Mouse (Mus musculus) liver, adult 2 months (tissue): ENCODE results near the gene Ak5. TPM values are rescaled to one million over a fixed set of nuclear protein-coding genes. Genes with fewer than 3 reads are reported as not detected.

Experiments
- DNase-seq: peaks from one replicate; pipeline ENCODE4 v3.0.0-alpha.2; 2011; ENCODE audit warnings: low read depth, low spot score; ENCODE audit errors: extremely low read depth
- H3K27ac ChIP-seq: fragments of 200-500 bp; replicated peaks from 2 replicates; pipeline ENCODE4 v1.5.1; 2012; ENCODE audit warnings: low read depth, mild to moderate bottlenecking, control low read depth, inconsistent platforms, low read length; ENCODE audit not compliant: insufficient read depth
- H3K27me3 ChIP-seq: fragments of 200-500 bp; 2 replicates; pipeline ENCODE4 v1.6.1; 2012; ENCODE audit warnings: mild to moderate bottlenecking, moderate library complexity, low read length, inconsistent platforms; ENCODE audit not compliant: control insufficient read depth, insufficient read depth
- H3K36me3 ChIP-seq: fragments of 200-500 bp; 2 replicates; pipeline ENCODE4 v1.6.1; 2012; ENCODE audit warnings: low read length, inconsistent platforms; ENCODE audit not compliant: control insufficient read depth, insufficient read depth
- H3K4me1 ChIP-seq: fragments of 200-500 bp; 2 replicates; pipeline ENCODE4 v1.6.1; 2011; ENCODE audit warnings: low read length; ENCODE audit not compliant: control insufficient read depth, insufficient read depth
- H3K4me3 ChIP-seq: fragments of 200-500 bp; 2 replicates; pipeline ENCODE4 v1.5.1; 2011; ENCODE audit warnings: low read depth, mild to moderate bottlenecking, control low read depth, low read length, moderate library complexity; ENCODE audit not compliant: insufficient read depth
- H3K79me2 ChIP-seq: fragments of 200-500 bp; 2 replicates; pipeline ENCODE4 v1.6.1; 2012; ENCODE audit warnings: inconsistent platforms, mild to moderate bottlenecking, low read length, moderate library complexity; ENCODE audit not compliant: control insufficient read depth, insufficient read depth
- H3K9ac ChIP-seq: fragments of 200-500 bp; 2 replicates; pipeline ENCODE4 v1.6.1; 2012; ENCODE audit warnings: low read depth, mild to moderate bottlenecking, control low read depth, inconsistent platforms, low read length
- CTCF ChIP-seq: fragments of 200-500 bp; IDR thresholded peaks from 2 replicates; pipeline ENCODE4 v1.5.1; 2011; ENCODE audit warnings: low read depth, low read length, control low read depth
- POLR2A ChIP-seq: fragments of 200-500 bp; IDR thresholded peaks from 2 replicates; pipeline ENCODE4 v1.6.1; 2011; ENCODE audit warnings: low read length, control low read depth; ENCODE audit not compliant: insufficient read depth; ENCODE audit errors: extremely low read depth
- WGBS: fragments of 180-500 bp; shearing (Covaris S2); methylation state at CpG from one replicate; pipeline ENCODE4 v1.1.7; 2018; 5-methylcytosine and 5-hydroxymethylcytosine counted together
- polyA plus RNA-seq: library from polyadenylated mRNA; depleted of rRNA; stranded (reverse); fragments of >200 nt; gene quantifications from 2 replicates; pipeline ENCODE4 v1.2.3, GENCODE M21; 2012
- total RNA-seq: library from RNA; depleted of rRNA; stranded (reverse); fragments of >200 nt; gene quantifications from 2 replicates; pipeline ENCODE4 v1.2.3, GENCODE M21; 2014

Ak5 gene
- total and polyA plus RNA-seq, 2 experiments: not detected

GRCm38 (mm10) chr3:152667356-152668211 lies 576 bp downstream of the Ak5 start:
- no peak overlapping the region for H3K27ac ChIP-seq
- peaks cover 8% of the 10 kb centered on the region for H3K27me3 ChIP-seq
- WGBS: under 1% methylated on average over 70 of the region's 82 CpGs
- TF ChIP-seq CTCF (no peak), POLR2A (no peak)
- H3K79me2 ChIP-seq: no peaks in the 10 kb centered on the region
- no peak for DNase-seq
- no peak overlapping the region for H3K9ac ChIP-seq
- H3K4me1 ChIP-seq: no peaks in the 10 kb centered on the region
- H3K36me3 ChIP-seq: no peaks in the 10 kb centered on the region
- H3K4me3 ChIP-seq: no peak overlapping the region

GRCm38 (mm10) chr3:152666991-152667355 lies 1.2 kb downstream of the Ak5 start:
- Histone ChIP-seq H3K27me3 (peaks cover 8% of the 10 kb centered on the region), H3K9ac (no peak overlapping the region), H3K4me1 (no peaks in the 10 kb centered on the region), H3K79me2 (no peaks in the 10 kb centered on the region), H3K36me3 (no peaks in the 10 kb centered on the region), H3K27ac (no peak overlapping the region), H3K4me3 (no peak overlapping the region)
- 3% methylated on average over 16 of the region's 16 CpGs for WGBS
- TF ChIP-seq POLR2A: no peak
- TF ChIP-seq CTCF: no peak
- DNase-seq: no peak

GRCm38 (mm10) chr3:152658592-152658991 lies 9.6 kb downstream of the Ak5 start:
- Histone ChIP-seq H3K79me2 (no peaks in the 10 kb centered on the region), H3K9ac (no peak overlapping the region), H3K4me1 (no peaks in the 10 kb centered on the region), H3K36me3 (no peaks in the 10 kb centered on the region), H3K4me3 (no peak overlapping the region), H3K27ac (no peak overlapping the region), H3K27me3 (no peaks in the 10 kb centered on the region)
- no peak for DNase-seq
- 82% methylated on average over 2 of the region's 2 CpGs for WGBS
- TF ChIP-seq POLR2A: no peak
- TF ChIP-seq CTCF: peak; percentile 4; the same call in 1 of the 2 replicates

- no peak overlapping the region for H3K9ac ChIP-seq
- TF ChIP-seq CTCF (no peak), POLR2A (no peak)
- WGBS: 77% methylated on average over 2 of the region's 2 CpGs
Observed at GRCm38 (mm10) chr3:152651991-152652390, 16.2 kb downstream of the Ak5 start.

GRCm38 (mm10) chr3:152644610-152645009 lies 23.6 kb downstream of the Ak5 start:
- H3K4me1 ChIP-seq: no peaks in the 10 kb centered on the region
- H3K4me3 ChIP-seq: no peak overlapping the region
- no peak for TF ChIP-seq CTCF
- TF ChIP-seq POLR2A: no peak
- no peaks in the 10 kb centered on the region; the same call in 1 of the 2 replicates for H3K27me3 ChIP-seq
- WGBS: 93% methylated on average over 5 of the region's 5 CpGs
- no peaks in the 10 kb centered on the region for H3K79me2 ChIP-seq
- DNase-seq: no peak
- H3K36me3 ChIP-seq: no peaks in the 10 kb centered on the region
- H3K27ac ChIP-seq: no peak overlapping the region
- no peak overlapping the region for H3K9ac ChIP-seq

More at GRCm38 (mm10) chr3:152651991-152652390, 16.2 kb downstream of the Ak5 start:
- no peak for DNase-seq
- Histone ChIP-seq H3K4me1 (no peaks in the 10 kb centered on the region), H3K79me2 (no peaks in the 10 kb centered on the region), H3K27ac (no peak overlapping the region), H3K36me3 (no peaks in the 10 kb centered on the region), H3K27me3 (no peaks in the 10 kb centered on the region), H3K4me3 (no peak overlapping the region)

- DNase-seq: no peak
Observed at GRCm38 (mm10) chr3:152625061-152625820, 42.9 kb downstream of the Ak5 start.

More at GRCm38 (mm10) chr3:152625061-152625820, 42.9 kb downstream of the Ak5 start:
- H3K27ac ChIP-seq: no peak overlapping the region
- H3K9ac ChIP-seq: no peak overlapping the region
- WGBS: 84% methylated on average over 10 of the region's 10 CpGs
- TF ChIP-seq POLR2A: no peak
- TF ChIP-seq CTCF: no peak
- H3K27me3 ChIP-seq: no peaks in the 10 kb centered on the region
- H3K79me2 ChIP-seq: no peaks in the 10 kb centered on the region
- H3K4me1 ChIP-seq: no peaks in the 10 kb centered on the region
- H3K4me3 ChIP-seq: no peak overlapping the region
- H3K36me3 ChIP-seq: no peaks in the 10 kb centered on the region
